Mouse (Mus musculus): ENCODE data around the gene Scgb2b17.
"Not testable (repeated sequence)": the region's sequence is repeated elsewhere in the genome, so short reads cannot be mapped to it uniquely, and the experiment has no call there.

Scgb2b17 gene

GRCm38 (mm10) chr7:33056461-33056860, at the start of gene Scgb2b17:
Scgb2b17 (minus strand) TSS chr7:33056561.
- DNase-seq (ENCODE audit: low spot score in 2 of 2), result not testable (repeated sequence)

DNA sequence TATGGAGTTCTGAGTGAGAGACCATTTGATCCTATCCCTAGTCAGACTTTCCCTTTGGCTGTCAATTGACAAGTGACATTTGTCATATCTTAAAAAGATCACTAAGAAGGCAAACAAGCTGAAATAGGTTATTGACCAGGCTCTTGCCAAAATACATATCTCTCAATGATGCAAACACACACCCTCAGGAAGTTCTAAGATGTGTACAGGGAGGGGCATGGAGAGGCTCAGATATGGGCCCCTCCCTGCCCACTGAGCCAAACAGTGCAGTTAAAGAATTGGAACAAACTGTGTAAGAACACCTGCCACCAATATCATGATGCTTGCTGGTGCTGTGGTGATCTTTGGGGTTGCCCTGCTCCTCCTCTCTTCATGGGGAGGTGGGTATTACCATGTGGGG, 6.8 kb upstream of the Scgb2b17 start, which contains the start of gene Scgb1b17:
TSS of gene Scgb1b17 (plus strand) at position 301 of the 400 bp plus-strand sequence.
- DNase-seq (ENCODE audit: low spot score in 2 of 2), result not testable (repeated sequence)
